Mouse (Mus musculus) megakaryocyte, embryonic 14.5 days (primary cell): ENCODE data around the gene Ube2e1. TPM values are rescaled to one million over a fixed set of nuclear protein-coding genes. Genes with fewer than 3 reads are reported as not detected.
"Not testable (repeated sequence)": the region's sequence is repeated elsewhere in the genome, so short reads cannot be mapped to it uniquely, and the experiment has no call there.

ENCODE experiments used
- H3K27me3 ChIP-seq: replicated peaks from 2 replicates; pipeline ENCODE3; 2012; ENCODE audit warnings: inconsistent platforms
- H3K36me3 ChIP-seq: replicated peaks from 2 replicates; pipeline ENCODE3; 2012; ENCODE audit warnings: low read length, inconsistent platforms, mixed read lengths
- H3K4me1 ChIP-seq: 2 replicates; pipeline ENCODE4 v1.6.1; 2012; ENCODE audit warnings: inconsistent platforms
- H3K4me3 ChIP-seq: replicated peaks from 2 replicates; pipeline ENCODE3; 2012; ENCODE audit warnings: moderate library complexity, mild to moderate bottlenecking, inconsistent platforms
- H3K9me3 ChIP-seq: 2 replicates; pipeline ENCODE4 v1.6.1; 2012; ENCODE audit warnings: inconsistent platforms
- FLI1 ChIP-seq: IDR thresholded peaks from 2 replicates; pipeline ENCODE4 v1.6.1; 2012; ENCODE audit warnings: low read length, inconsistent platforms, mixed read lengths
- GATA1 ChIP-seq: IDR thresholded peaks from 3 replicates; pipeline ENCODE4 v1.6.1; 2012; ENCODE audit warnings: mixed read lengths, low read length, inconsistent platforms, borderline replicate concordance
- polyA plus RNA-seq: library from polyadenylated mRNA; stranded (reverse); fragments of >175 nt; gene quantifications from 2 replicates; pipeline ENCODE4 v1.2.3, GENCODE M21; 2012; ENCODE audit warnings: low replicate concordance; ENCODE audit not compliant: insufficient read depth

Ube2e1 gene
- polyA plus RNA-seq, 1 experiment: 51.6 TPM

DNA sequence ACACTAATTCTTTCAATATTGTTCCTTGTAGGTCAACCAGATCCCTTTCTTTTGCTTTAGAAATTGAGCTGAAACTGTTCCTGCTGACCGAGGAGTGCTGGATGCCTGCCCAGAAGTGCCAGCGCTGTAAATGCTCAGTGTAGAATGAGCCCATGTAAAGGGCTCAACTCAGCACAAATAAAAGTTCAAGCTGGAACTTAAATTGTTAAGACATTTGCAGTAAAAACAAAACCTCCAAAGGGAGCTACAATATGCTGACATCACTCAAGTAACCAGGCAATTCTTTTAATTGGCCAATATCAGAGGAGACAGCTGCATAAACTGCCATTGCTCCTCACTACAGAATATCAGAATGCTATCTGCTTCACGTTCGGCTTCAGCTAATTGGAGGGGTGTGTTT lies 68.2 kb downstream of the Ube2e1 start:
- H3K9me3 ChIP-seq: no peaks in the 10 kb centered on the region
- no peak overlapping the region for H3K4me3 ChIP-seq
- H3K4me1 ChIP-seq: peaks cover 6% of the 10 kb centered on the region; the same call in 1 of the 2 replicates
- H3K27me3 ChIP-seq: no peaks in the 10 kb centered on the region
- TF ChIP-seq GATA1 (no peak), FLI1 (no peak)
- H3K36me3 ChIP-seq: peaks cover 30% of the 10 kb centered on the region

DNA sequence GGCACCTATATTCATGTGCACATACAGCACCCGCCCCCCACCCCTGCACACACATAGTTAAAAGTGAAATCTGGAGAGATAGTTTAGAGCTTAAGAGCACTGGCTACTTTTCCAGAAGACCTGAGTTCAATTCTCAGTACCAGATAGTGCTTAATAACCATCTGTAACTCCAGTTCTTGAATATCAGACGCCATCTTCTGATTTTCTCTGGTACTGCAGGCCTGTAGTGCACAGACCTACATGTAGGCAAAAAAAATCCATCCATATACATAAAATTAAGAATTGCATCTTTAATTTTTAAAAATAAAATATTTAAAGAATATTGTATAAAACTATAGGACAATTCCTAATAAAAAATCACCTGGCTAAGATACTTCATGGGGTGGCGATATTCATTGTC lies 70.5 kb downstream of the Ube2e1 start:
- Histone ChIP-seq H3K4me3 (no peak overlapping the region), H3K4me1 (peaks cover 6% of the 10 kb centered on the region; the same call in 1 of the 2 replicates), H3K27me3 (no peaks in the 10 kb centered on the region), H3K36me3 (peaks cover 9% of the 10 kb centered on the region), H3K9me3 (no peaks in the 10 kb centered on the region)
- no peak for TF ChIP-seq GATA1

DNA sequence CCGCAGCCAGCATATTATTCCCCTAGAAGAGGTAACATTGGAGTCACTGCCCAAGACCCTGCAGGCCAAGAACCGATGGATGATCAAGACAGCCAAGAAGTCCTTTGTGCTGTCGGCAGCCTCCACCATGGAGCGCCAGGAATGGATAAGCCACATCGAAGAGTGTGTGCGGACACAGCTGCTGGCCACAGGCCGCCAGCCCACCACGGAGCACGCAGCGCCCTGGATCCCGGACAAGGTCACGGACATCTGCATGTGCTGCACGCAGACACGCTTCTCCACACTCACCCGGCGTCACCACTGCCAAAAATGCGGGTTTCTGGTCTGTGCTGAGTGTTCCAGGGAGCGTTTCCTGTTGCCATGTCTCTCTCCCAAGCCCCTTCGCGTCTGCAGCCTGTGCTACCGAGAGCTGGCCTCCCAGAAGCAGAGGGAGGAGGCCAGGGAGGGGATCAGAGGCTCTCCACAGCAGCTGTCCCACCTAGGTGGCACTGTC lies 89.0 kb downstream of the Ube2e1 start:
- Histone ChIP-seq H3K27me3 (peaks cover 3% of the 10 kb centered on the region), H3K4me1 (peaks cover 6% of the 10 kb centered on the region), H3K36me3 (no peaks in the 10 kb centered on the region), H3K4me3 (no peak overlapping the region), H3K9me3 (no peaks in the 10 kb centered on the region)
- no peak for TF ChIP-seq GATA1

DNA sequence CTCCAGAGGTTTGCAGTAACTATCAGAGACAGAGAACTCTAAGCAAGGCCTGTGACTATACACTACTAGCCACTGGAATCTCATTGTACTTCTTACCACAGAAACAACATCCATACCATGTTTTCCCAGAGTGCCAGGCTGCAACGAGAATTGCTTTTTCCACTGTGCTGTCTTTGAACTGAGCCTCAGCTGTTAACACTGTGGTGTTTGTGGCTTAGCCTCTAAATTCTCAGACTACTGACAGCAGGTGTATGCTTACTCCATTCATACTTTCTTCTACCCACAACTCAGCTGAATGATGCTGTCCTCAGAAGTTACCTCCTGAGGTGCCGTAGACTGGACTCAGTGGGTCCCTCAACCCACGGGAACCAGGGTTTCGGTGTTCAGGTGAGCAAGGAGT lies 89.9 kb downstream of the Ube2e1 start:
- Histone ChIP-seq H3K36me3 (no peaks in the 10 kb centered on the region), H3K4me3 (no peak overlapping the region), H3K27me3 (peaks cover 3% of the 10 kb centered on the region), H3K4me1 (peaks cover 14% of the 10 kb centered on the region), H3K9me3 (no peaks in the 10 kb centered on the region)
- no peak for TF ChIP-seq GATA1
- TF ChIP-seq FLI1: no peak

GRCm38 (mm10) chr14:18240132-18240531 lies 91.5 kb downstream of the Ube2e1 start:
- no peak for TF ChIP-seq FLI1
- no peak for TF ChIP-seq GATA1

GRCm38 (mm10) chr14:18238750-18239731 lies 92.6 kb downstream of the Ube2e1 start, which contains the start of gene Nr1d2:
Nr1d2 (minus strand) TSS chr14:18239127.
- H3K4me3 ChIP-seq: peak within 1 kb of the TSS; percentile 96
- no peak for TF ChIP-seq GATA1
- TF ChIP-seq FLI1: no peak; the same call in 1 of the 2 replicates
- H3K27me3 ChIP-seq: peaks cover 2% of the 10 kb centered on the region
- no peaks in the 10 kb centered on the region for H3K9me3 ChIP-seq
- H3K36me3 ChIP-seq: no peaks in the 10 kb centered on the region
- H3K4me1 ChIP-seq: peaks cover 30% of the 10 kb centered on the region

More at GRCm38 (mm10) chr14:18240132-18240531, 91.5 kb downstream of the Ube2e1 start:
- Histone ChIP-seq H3K36me3 (no peaks in the 10 kb centered on the region), H3K9me3 (no peaks in the 10 kb centered on the region), H3K4me3 (no peak overlapping the region), H3K27me3 (peaks cover 3% of the 10 kb centered on the region), H3K4me1 (peaks cover 19% of the 10 kb centered on the region)

DNA sequence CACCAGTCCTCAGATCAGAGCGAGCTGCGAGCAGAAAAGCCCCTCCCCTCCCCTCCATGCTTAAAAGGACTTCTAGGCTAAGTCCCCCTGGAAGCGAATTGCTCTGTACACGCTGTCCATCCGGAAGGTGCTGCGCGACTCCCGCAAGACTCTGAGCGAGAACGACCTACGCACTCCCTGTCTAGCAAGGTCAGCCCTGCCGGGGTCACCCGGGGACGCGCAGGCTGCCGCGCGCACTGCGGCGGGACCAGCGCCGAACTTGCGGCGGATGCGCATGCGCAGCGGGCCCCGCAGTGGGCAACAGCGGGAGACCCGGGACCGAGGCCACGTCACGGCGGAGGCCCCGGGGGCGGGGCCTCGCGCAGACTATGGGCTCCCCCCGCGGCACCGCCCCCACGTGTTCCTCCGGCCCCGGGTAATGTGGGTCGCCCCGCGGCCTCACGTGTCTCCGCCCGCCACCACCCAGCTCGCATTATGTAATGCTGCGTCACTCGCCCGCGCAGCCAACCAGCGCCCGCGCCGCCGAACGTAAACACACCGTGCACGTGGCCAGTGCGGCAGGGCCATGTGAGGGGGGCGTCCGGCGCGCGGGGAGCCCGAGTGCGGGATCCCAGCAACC lies 93.4 kb downstream of the Ube2e1 start:
- TF ChIP-seq GATA1 (no peak), FLI1 (no peak)
- H3K27me3 ChIP-seq: no peaks in the 10 kb centered on the region
- peak overlapping the region; percentile 96 for H3K4me3 ChIP-seq
- H3K4me1 ChIP-seq: peaks cover 38% of the 10 kb centered on the region
- no peaks in the 10 kb centered on the region for H3K36me3 ChIP-seq
- H3K9me3 ChIP-seq: no peaks in the 10 kb centered on the region

GRCm38 (mm10) chr14:18237381-18237780 lies 94.3 kb downstream of the Ube2e1 start:
- Histone ChIP-seq H3K4me1 (peaks cover 41% of the 10 kb centered on the region), H3K36me3 (no peaks in the 10 kb centered on the region), H3K9me3 (no peaks in the 10 kb centered on the region), H3K4me3 (peak overlapping the region; percentile 96), H3K27me3 (no peaks in the 10 kb centered on the region)
- TF ChIP-seq FLI1 (no peak), GATA1 (no peak)

GRCm38 (mm10) chr14:18236496-18237235 lies 95.0 kb downstream of the Ube2e1 start:
- not testable (repeated sequence) for H3K27me3 ChIP-seq, H3K9me3 ChIP-seq, H3K4me3 ChIP-seq, H3K36me3 ChIP-seq
- H3K4me1 ChIP-seq: peaks cover 41% of the 10 kb centered on the region
